Mouse (Mus musculus): ENCODE data around the gene Ndufs1.

DNA sequence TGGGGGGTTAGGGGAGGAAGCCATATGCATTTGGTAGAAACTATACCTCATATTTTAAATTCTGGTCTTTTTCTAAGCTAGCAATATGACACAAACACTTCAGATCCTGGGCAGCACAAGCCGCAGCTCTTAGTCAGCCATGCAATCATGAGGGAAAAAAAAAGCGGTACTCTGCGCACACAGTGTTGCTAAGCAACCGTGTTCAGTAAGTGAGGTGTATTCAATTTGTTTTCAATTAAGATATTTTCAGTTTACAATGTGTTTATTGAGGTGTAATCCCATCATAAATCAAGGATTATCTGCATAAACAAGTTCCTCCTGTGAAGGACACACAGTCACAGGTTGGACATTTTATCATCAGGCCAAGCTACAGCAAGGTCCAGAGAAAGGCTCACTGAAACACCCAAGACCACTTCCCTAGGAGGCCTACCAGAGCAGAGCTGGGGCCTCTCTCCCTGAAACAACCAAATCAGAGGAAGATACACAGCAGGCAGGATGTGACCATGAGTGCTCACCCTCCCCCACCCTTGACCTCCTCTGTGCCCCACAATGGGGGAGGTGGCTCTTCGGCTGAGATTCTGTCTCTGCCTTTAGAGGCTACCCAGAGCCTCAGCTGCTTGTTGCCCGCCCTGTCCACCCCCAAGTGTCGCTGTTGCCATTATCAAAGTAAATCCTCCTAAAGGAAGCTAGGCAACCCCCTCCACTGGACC lies 27.5 kb upstream of the Ndufs1 start:
- TF ChIP-seq E2F4 (IDR thresholded peaks at IDR 0.05; ENCODE audit: insufficient read depth) (no peak), POLR2A (IDR thresholded peaks at IDR 0.05; ENCODE audit: insufficient read length, low read depth) (no peak), POLR2AphosphoS2 (IDR thresholded peaks at IDR 0.05; ENCODE audit: insufficient read length, low read depth) (no peak), MYOD1 (IDR thresholded peaks at IDR 0.05; ENCODE audit: control insufficient read depth in 1 of 3, insufficient read length in 2 of 3, low read depth in 2 of 3) (no peak), USF1 (IDR thresholded peaks at IDR 0.05; ENCODE audit: low read depth) (no peak), TCF3 (IDR thresholded peaks at IDR 0.05; ENCODE audit: insufficient read length, low read depth) (no peak), CEBPB (IDR thresholded peaks at IDR 0.05; ENCODE audit: insufficient read depth, poor library complexity, severe bottlenecking) (no peak), REST (IDR thresholded peaks at IDR 0.05; ENCODE audit: insufficient read depth, insufficient read length) (no peak), MAX (IDR thresholded peaks at IDR 0.05; ENCODE audit: low read depth) (no peak), TCF12 (IDR thresholded peaks at IDR 0.05; ENCODE audit: insufficient read depth, poor library complexity, severe bottlenecking) (no peak), MYOG (IDR thresholded peaks at IDR 0.05; ENCODE audit: control insufficient read depth in 1 of 3, insufficient read depth in 1 of 3, insufficient read length in 2 of 3, low read depth in 2 of 3) (no peak)

All from myocyte (in vitro differentiated cells).